Mouse (Mus musculus) R1 (cell line): ENCODE results near the gene S100pbp.
A peak's percentile ranks its signal among the peaks of the same experiment; 100 is the strongest.

Source experiments
- DNase-seq: peaks from one replicate; pipeline ENCODE4 v3.0.0-alpha.2; 2018; ENCODE audit warnings: low read depth, low spot score

S100pbp gene

GRCm38 (mm10) chr4:129130149-129130548 lies 59.4 kb downstream of the S100pbp start:
- DNase-seq, result peak; percentile 83

GRCm38 (mm10) chr4:129129387-129129786 lies 60.1 kb downstream of the S100pbp start:
- no peak for DNase-seq

- peak; percentile 80 for DNase-seq
Observed at GRCm38 (mm10) chr4:129128582-129129338, 60.8 kb downstream of the S100pbp start.

GRCm38 (mm10) chr4:129125736-129126451 lies 63.6 kb downstream of the S100pbp start:
- DNase-seq, result peak; percentile 56

GRCm38 (mm10) chr4:129124652-129125146 lies 64.8 kb downstream of the S100pbp start:
- DNase-seq, result no peak

- no peak for DNase-seq
Observed at GRCm38 (mm10) chr4:129122719-129123118, 66.8 kb downstream of the S100pbp start.

- no peak for DNase-seq
Observed at GRCm38 (mm10) chr4:129122107-129122506, 67.4 kb downstream of the S100pbp start.

GRCm38 (mm10) chr4:129121569-129122086 lies 67.9 kb downstream of the S100pbp start, which contains the start of gene Hpca:
Hpca (minus strand) TSS chr4:129122036.
- peak; percentile 57 for DNase-seq

- DNase-seq, result peak; percentile 85
Observed at GRCm38 (mm10) chr4:129120520-129121445, 68.7 kb downstream of the S100pbp start.

GRCm38 (mm10) chr4:129119708-129120107 lies 69.8 kb downstream of the S100pbp start:
- DNase-seq, result no peak

GRCm38 (mm10) chr4:129117720-129118510 lies 71.6 kb downstream of the S100pbp start:
- DNase-seq, result peak; percentile 24

- no peak for DNase-seq
Observed at GRCm38 (mm10) chr4:129116703-129117102, 72.8 kb downstream of the S100pbp start.

- peak; percentile 98 for DNase-seq
Observed at GRCm38 (mm10) chr4:129113083-129113988, 76.2 kb downstream of the S100pbp start.

GRCm38 (mm10) chr4:129112231-129112630 lies 77.3 kb downstream of the S100pbp start:
- DNase-seq, result no peak

GRCm38 (mm10) chr4:129111350-129111749 lies 78.2 kb downstream of the S100pbp start:
- peak; percentile 75 for DNase-seq

GRCm38 (mm10) chr4:129110804-129111203 lies 78.7 kb downstream of the S100pbp start:
- no peak for DNase-seq

GRCm38 (mm10) chr4:129108624-129109023 lies 80.9 kb downstream of the S100pbp start:
- no peak for DNase-seq

GRCm38 (mm10) chr4:129107348-129107899 lies 82.1 kb downstream of the S100pbp start:
- DNase-seq, result no peak

- no peak for DNase-seq
Observed at GRCm38 (mm10) chr4:129106073-129106472, 83.5 kb downstream of the S100pbp start.
